Mouse (Mus musculus): ENCODE measurements at regions not wholly inside any gene's neighbourhood (a gene's known extent, or its start where the extent isn't known, plus 50 kb on each side); places are given as distances from the start of the nearest gene placed in this dataset.

GRCm38 (mm10) chr9:115361191-115361590 is 51.0 kb upstream of the Stt3b start:
- ATAC-seq (replicated peaks in 1 of 2; ENCODE audit: insufficient read depth in 1 of 2, low FRiP score in 2 of 2, low TSS enrichment in 1 of 2, low read depth in 1 of 2, poor library complexity in 2 of 2, severe bottlenecking in 2 of 2): no peak

- no peak for ATAC-seq (replicated peaks in 1 of 2; ENCODE audit: insufficient read depth in 1 of 2, low FRiP score in 2 of 2, low TSS enrichment in 1 of 2, low read depth in 1 of 2, poor library complexity in 2 of 2, severe bottlenecking in 2 of 2)
Measured at GRCm38 (mm10) chr9:115361881-115362280, 51.7 kb upstream of the Stt3b start.

GRCm38 (mm10) chr9:115362486-115362885 is 52.3 kb upstream of the Stt3b start:
- ATAC-seq (replicated peaks in 1 of 2; ENCODE audit: insufficient read depth in 1 of 2, low FRiP score in 2 of 2, low TSS enrichment in 1 of 2, low read depth in 1 of 2, poor library complexity in 2 of 2, severe bottlenecking in 2 of 2): no peak

- no peak for ATAC-seq (replicated peaks in 1 of 2; ENCODE audit: insufficient read depth in 1 of 2, low FRiP score in 2 of 2, low TSS enrichment in 1 of 2, low read depth in 1 of 2, poor library complexity in 2 of 2, severe bottlenecking in 2 of 2)
Measured at GRCm38 (mm10) chr9:115364919-115365861, 55.0 kb upstream of the Stt3b start.

GRCm38 (mm10) chr9:115367808-115368207 is 57.6 kb upstream of the Stt3b start:
- no peak for ATAC-seq (replicated peaks in 1 of 2; ENCODE audit: insufficient read depth in 1 of 2, low FRiP score in 2 of 2, low TSS enrichment in 1 of 2, low read depth in 1 of 2, poor library complexity in 2 of 2, severe bottlenecking in 2 of 2)

GRCm38 (mm10) chr9:115380276-115380675 is 70.1 kb upstream of the Stt3b start:
- ATAC-seq (replicated peaks in 1 of 2; ENCODE audit: insufficient read depth in 1 of 2, low FRiP score in 2 of 2, low TSS enrichment in 1 of 2, low read depth in 1 of 2, poor library complexity in 2 of 2, severe bottlenecking in 2 of 2): no peak

GRCm38 (mm10) chr9:115382824-115383475 is 72.7 kb upstream of the Stt3b start:
- no peak for ATAC-seq (replicated peaks in 1 of 2; ENCODE audit: insufficient read depth in 1 of 2, low FRiP score in 2 of 2, low TSS enrichment in 1 of 2, low read depth in 1 of 2, poor library complexity in 2 of 2, severe bottlenecking in 2 of 2)

- no peak for ATAC-seq (replicated peaks in 1 of 2; ENCODE audit: insufficient read depth in 1 of 2, low FRiP score in 2 of 2, low TSS enrichment in 1 of 2, low read depth in 1 of 2, poor library complexity in 2 of 2, severe bottlenecking in 2 of 2)
Measured at GRCm38 (mm10) chr9:115383935-115384334, 73.7 kb upstream of the Stt3b start.

GRCm38 (mm10) chr9:115384345-115384744 is 74.1 kb upstream of the Stt3b start:
- ATAC-seq (replicated peaks in 1 of 2; ENCODE audit: insufficient read depth in 1 of 2, low FRiP score in 2 of 2, low TSS enrichment in 1 of 2, low read depth in 1 of 2, poor library complexity in 2 of 2, severe bottlenecking in 2 of 2): no peak

- peak; percentile 73 to 84 for ATAC-seq (replicated peaks in 1 of 2; ENCODE audit: insufficient read depth in 1 of 2, low FRiP score in 2 of 2, low TSS enrichment in 1 of 2, low read depth in 1 of 2, poor library complexity in 2 of 2, severe bottlenecking in 2 of 2)
Measured at GRCm38 (mm10) chr9:115387471-115388360, 77.5 kb upstream of the Stt3b start.

GRCm38 (mm10) chr9:115388361-115388759 is 78.1 kb upstream of the Stt3b start:
- ATAC-seq (replicated peaks in 1 of 2; ENCODE audit: insufficient read depth in 1 of 2, low FRiP score in 2 of 2, low TSS enrichment in 1 of 2, low read depth in 1 of 2, poor library complexity in 2 of 2, severe bottlenecking in 2 of 2): no peak

GRCm38 (mm10) chr9:115389082-115389481 is 78.9 kb upstream of the Stt3b start:
- no peak for ATAC-seq (replicated peaks in 1 of 2; ENCODE audit: insufficient read depth in 1 of 2, low FRiP score in 2 of 2, low TSS enrichment in 1 of 2, low read depth in 1 of 2, poor library complexity in 2 of 2, severe bottlenecking in 2 of 2)

GRCm38 (mm10) chr9:115390880-115391281 is 80.7 kb upstream of the Stt3b start:
- peak; percentile 59 to 64 for ATAC-seq (replicated peaks in 1 of 2; ENCODE audit: insufficient read depth in 1 of 2, low FRiP score in 2 of 2, low TSS enrichment in 1 of 2, low read depth in 1 of 2, poor library complexity in 2 of 2, severe bottlenecking in 2 of 2)

- 0 out of 4 replicates have a peak, but pooled peaks of 1 of the 2 experiments have one; percentile 26 for ATAC-seq (replicated peaks in 1 of 2; ENCODE audit: insufficient read depth in 1 of 2, low FRiP score in 2 of 2, low TSS enrichment in 1 of 2, low read depth in 1 of 2, poor library complexity in 2 of 2, severe bottlenecking in 2 of 2)
Measured at GRCm38 (mm10) chr9:115395511-115395910, 85.3 kb upstream of the Stt3b start.

- ATAC-seq (replicated peaks in 1 of 2; ENCODE audit: insufficient read depth in 1 of 2, low FRiP score in 2 of 2, low TSS enrichment in 1 of 2, low read depth in 1 of 2, poor library complexity in 2 of 2, severe bottlenecking in 2 of 2): no peak
Measured at GRCm38 (mm10) chr9:115400461-115400860, 90.2 kb upstream of the Stt3b start.

- no peak for ATAC-seq (replicated peaks in 1 of 2; ENCODE audit: insufficient read depth in 1 of 2, low FRiP score in 2 of 2, low TSS enrichment in 1 of 2, low read depth in 1 of 2, poor library complexity in 2 of 2, severe bottlenecking in 2 of 2)
Measured at GRCm38 (mm10) chr9:115401405-115402151, 91.4 kb upstream of the Stt3b start.

- ATAC-seq (replicated peaks in 1 of 2; ENCODE audit: insufficient read depth in 1 of 2, low FRiP score in 2 of 2, low TSS enrichment in 1 of 2, low read depth in 1 of 2, poor library complexity in 2 of 2, severe bottlenecking in 2 of 2): no peak
Measured at GRCm38 (mm10) chr9:115402661-115403060, 92.4 kb upstream of the Stt3b start.
